ENCODE assay signal across 21 mouse cellular contexts in genomic region chr6:72255294-72255693, GRCm38 (mm10). TPM values are rescaled to one million over a fixed set of nuclear protein-coding genes. Genes with fewer than 3 reads are reported as not detected.
A peak's percentile ranks its signal among the peaks of the same experiment; 100 is the strongest.
DNase-seq lines count a peak whose midpoint lies in the region; ATAC-seq lines count a peak whose summit lies in the region.
"Had no signal": no experiment of that assay in that cellular context is flagged by ENCODE, and none has a peak within 500 bp of the region (broad histone marks: within the 10 kb centered on the region; RNA-seq: fewer than 3 reads in every experiment).

No protein-coding gene starts in this region.

- WGBS in heart, embryonic 15.5 days, result 58% methylated on average over 6 of the region's 6 CpGs

- intact Hi-C loops in gastrocnemius, postnatal 14 days (cut with DNase I; ENCODE audit: low total_unique reads), result no loop called here
- intact Hi-C loops in heart, postnatal 10 days (cut with DNase I), result no loop called here

- H3K36me3 ChIP-seq in heart, embryonic 15.5 days, result no peaks in the 10 kb centered on the region
- H3K36me3 ChIP-seq: embryonic facial prominence, embryonic 12.5 days; forebrain, embryonic 15.5 days; limb, embryonic 12.5 days; liver, embryonic 13.5 days; lung, embryonic 15.5 days; midbrain, embryonic 12.5 days had no signal

- H3K4me1 ChIP-seq in heart, embryonic 15.5 days (replicated peaks), result peaks cover 33% of the 10 kb centered on the region
- H3K4me1 ChIP-seq: liver, embryonic 13.5 days had no signal

- 0 out of 2 replicates have a peak overlapping the region, but pooled peaks have one; percentile 61 for H3K27ac ChIP-seq in heart, embryonic 15.5 days
- H3K27ac ChIP-seq: embryonic facial prominence, embryonic 12.5 days; forebrain, embryonic 15.5 days; limb, embryonic 12.5 days; liver, embryonic 13.5 days; lung, embryonic 15.5 days; midbrain, embryonic 12.5 days had no signal

- ATAC-seq in heart, embryonic 15.5 days (replicated peaks; ENCODE audit: insufficient number of reproducible peaks, insufficient read depth, low FRiP score, low read depth), result no peak

- H3K9ac ChIP-seq in heart, embryonic 15.5 days, result no peak overlapping the region
- H3K9ac ChIP-seq: embryonic facial prominence, embryonic 12.5 days; forebrain, embryonic 15.5 days; limb, embryonic 12.5 days; liver, embryonic 13.5 days; lung, embryonic 15.5 days; midbrain, embryonic 12.5 days had no signal

- no peaks in the 10 kb centered on the region for H3K27me3 ChIP-seq in heart, embryonic 15.5 days
- H3K27me3 ChIP-seq: embryonic facial prominence, embryonic 12.5 days; forebrain, embryonic 15.5 days; lung, embryonic 15.5 days; midbrain, embryonic 12.5 days had no signal

- no peaks in the 10 kb centered on the region for H3K9me3 ChIP-seq in heart, embryonic 15.5 days (replicated peaks)
- H3K9me3 ChIP-seq: embryonic facial prominence, embryonic 12.5 days; forebrain, embryonic 15.5 days; limb, embryonic 12.5 days; liver, embryonic 13.5 days; lung, embryonic 15.5 days; midbrain, embryonic 12.5 days had no signal

- DNase-seq in gastrocnemius, adult 18-20 months (ENCODE audit: low spot score), result peak; percentile 53
- DNase-seq in gastrocnemius, postnatal 14 days, result no peak
- DNase-seq in heart, postnatal 10 days, result no peak
- DNase-seq in cerebellum, adult 18-20 months, result peak; percentile 58 to 67
- DNase-seq in cerebellum, postnatal 25 days, result peak; percentile 82 to 88
- DNase-seq in lung, postnatal 36 days, result no peak
- DNase-seq: adrenal gland, adult 2 months; liver, embryonic 13.5 days; thymus, postnatal 25 days had no signal

- no peak overlapping the region for H3K4me3 ChIP-seq in heart, embryonic 15.5 days
- H3K4me3 ChIP-seq: embryonic facial prominence, embryonic 12.5 days; forebrain, embryonic 15.5 days; limb, embryonic 12.5 days; liver, embryonic 13.5 days; lung, embryonic 15.5 days; midbrain, embryonic 12.5 days had no signal

- H3K4me2 ChIP-seq in heart, embryonic 15.5 days, result no peak overlapping the region
- H3K4me2 ChIP-seq: embryonic facial prominence, embryonic 12.5 days; forebrain, embryonic 15.5 days; limb, embryonic 12.5 days; liver, embryonic 13.5 days; lung, embryonic 15.5 days; midbrain, embryonic 12.5 days had no signal

RNA-seq across cellular contexts. Expression of gene Atoh8, which starts 19.9 kb away (rescaled TPM):
- 1 to 10 TPM; 4.3 to 6.3 TPM for total RNA-seq in gastrocnemius, adult 18-20 months (2021)
- total RNA-seq in gastrocnemius, postnatal 14 days (2021), result 1 to 10 TPM; 5.3 to 7.1 TPM
- 14.0 and 17.4 TPM in 2 replicates for polyA plus RNA-seq in heart, embryonic 15.5 days (2015; fragmentation: Nextera tagmentation; extraction: Ambion mirVana)
- 1 to 10 TPM; 8.6 TPM for total RNA-seq in heart, postnatal 10 days (2021)
- total RNA-seq: neutrophil, adult 5-6 weeks had no signal

RNA-seq across cellular contexts. Expression of gene Sftpb, which starts 49.1 kb away (rescaled TPM):
- not detected for total RNA-seq in gastrocnemius, adult 18-20 months (2021)
- total RNA-seq in gastrocnemius, postnatal 14 days (2021), result not detected
- 2.1 and 6.4 TPM in 2 replicates for polyA plus RNA-seq in heart, embryonic 15.5 days (2015; fragmentation: Nextera tagmentation; extraction: Ambion mirVana)
- total RNA-seq in heart, postnatal 10 days (2021), result not detected
- total RNA-seq: adrenal gland, adult 2 months; CH12.LX; layer of hippocampus, postnatal 25 days; neutrophil, adult 5-6 weeks had no signal
- polyA plus RNA-seq: cortical plate, adult 2 months; embryonic facial prominence, embryonic 12.5 days; hindbrain, embryonic 11.5 days; kidney, embryonic 14.5 days; limb, embryonic 12.5 days; liver, embryonic 13.5 days; midbrain, embryonic 12.5 days had no signal

Comparison
In these comparisons a context has a peak if more than half of its experiments do, and no peak if none do; other contexts are left out.
1. DNase-seq: peak in gastrocnemius, adult 18-20 months (single experiment), cerebellum, adult 18-20 months (2 of 2) and cerebellum, postnatal 25 days (2 of 2); none in gastrocnemius, postnatal 14 days (single experiment), heart, postnatal 10 days (0 of 2) and lung, postnatal 36 days (single experiment).